Mouse (Mus musculus) stomach, postnatal 0 days (tissue): ENCODE results near the gene Gramd4. TPM values are rescaled to one million over a fixed set of nuclear protein-coding genes. Genes with fewer than 3 reads are reported as not detected.

Experiments
- ATAC-seq: fragments of 200-750 bp; cut with Nextera tagmentation; 2 replicates; pipeline ENCODE4 v1.8.0; 2017; ENCODE audit not compliant: low FRiP score, low TSS enrichment
- DNase-seq: peaks from one replicate; pipeline ENCODE4 v3.0.0-alpha.2; 2016; ENCODE audit warnings: low spot score
- H3K27ac ChIP-seq: fragments of 300-500 bp; sonication (generic); replicated peaks from 2 replicates; pipeline ENCODE4 v1.5.1; 2014; ENCODE audit warnings: mild to moderate bottlenecking, control low read depth
- H3K27me3 ChIP-seq: fragments of 300-500 bp; sonication (generic); 2 replicates; pipeline ENCODE4 v1.6.1; 2014; ENCODE audit warnings: low read length; ENCODE audit not compliant: control insufficient read depth, insufficient read depth
- H3K36me3 ChIP-seq: fragments of 300-500 bp; sonication (generic); 2 replicates; pipeline ENCODE4 v1.6.1; 2014; ENCODE audit warnings: low read length, mixed read lengths; ENCODE audit not compliant: control insufficient read depth, insufficient read depth
- H3K4me1 ChIP-seq: fragments of 300-500 bp; sonication (generic); replicated peaks from 2 replicates; pipeline ENCODE4 v1.6.1; 2014; ENCODE audit warnings: antibody characterized with exemption; ENCODE audit not compliant: control insufficient read depth, insufficient read depth
- H3K4me2 ChIP-seq: fragments of 300-500 bp; sonication (generic); replicated peaks from 2 replicates; pipeline ENCODE4 v1.6.1; 2014; ENCODE audit warnings: low read depth, mild to moderate bottlenecking, control low read depth, moderate library complexity
- H3K4me3 ChIP-seq: fragments of 300-500 bp; sonication (generic); 2 replicates; pipeline ENCODE4 v1.5.1; 2014; ENCODE audit warnings: low read depth, low read length, control low read depth
- H3K9ac ChIP-seq: fragments of 300-500 bp; sonication (generic); 2 replicates; pipeline ENCODE4 v1.6.1; 2014; ENCODE audit warnings: mild to moderate bottlenecking, low read length, control low read depth, mixed read lengths
- H3K9me3 ChIP-seq: fragments of 300-500 bp; sonication (generic); 2 replicates; pipeline ENCODE4 v1.6.1; 2016; ENCODE audit warnings: low read length; ENCODE audit not compliant: control insufficient read depth
- CTCF ChIP-seq: IDR thresholded peaks from 2 replicates; pipeline ENCODE4 v1.5.1; 2016; ENCODE audit warnings: antibody characterized with exemption, low read depth, mild to moderate bottlenecking, moderate library complexity
- EP300 ChIP-seq: optimal IDR thresholded peaks from 2 replicates; pipeline ENCODE3; 2016; ENCODE audit warnings: antibody characterized with exemption
- WGBS: fragments of 180-500 bp; shearing (Covaris S2); extraction: QIAGEN DNeasy Blood & Tissue Kit; methylation state at CpG from one replicate; pipeline ENCODE4 v1.1.7; 2014; 5-methylcytosine and 5-hydroxymethylcytosine counted together
- polyA plus RNA-seq: library from polyadenylated mRNA; unstranded; fragments of >200 nt; fragmentation: Nextera tagmentation; extraction: Ambion mirVana; gene quantifications from 2 replicates; pipeline ENCODE4 v1.2.1, GENCODE M21; 2015

Gramd4 gene
- polyA plus RNA-seq, 1 experiment from 2014 or later: 11.1 TPM

GRCm38 (mm10) chr15:86064191-86064849, 6.8 kb downstream of the Gramd4 start:
- 0 out of 2 replicates have a peak overlapping the region, but pooled peaks have one; percentile 4 for H3K27ac ChIP-seq
- ATAC-seq (no peak), DNase-seq (no peak)
- H3K4me2 ChIP-seq: no peak overlapping the region
- H3K9ac ChIP-seq: no peak overlapping the region
- no peaks in the 10 kb centered on the region for H3K36me3 ChIP-seq
- 85% methylated on average over 8 of the region's 8 CpGs for WGBS
- H3K27me3 ChIP-seq: no peaks in the 10 kb centered on the region
- peaks cover 14% of the 10 kb centered on the region for H3K4me1 ChIP-seq
- no peaks in the 10 kb centered on the region for H3K9me3 ChIP-seq
- H3K4me3 ChIP-seq: no peak overlapping the region
- TF ChIP-seq CTCF (no peak), EP300 (no peak)

GRCm38 (mm10) chr15:86064850-86065229, 7.3 kb downstream of the Gramd4 start:
- peaks cover 14% of the 10 kb centered on the region for H3K4me1 ChIP-seq
- H3K27ac ChIP-seq: 0 out of 2 replicates have a peak overlapping the region, but pooled peaks have one; percentile 4
- ATAC-seq: no peak

GRCm38 (mm10) chr15:86065367-86065766, 7.9 kb downstream of the Gramd4 start:
- Histone ChIP-seq H3K4me2 (no peak overlapping the region), H3K9me3 (no peaks in the 10 kb centered on the region), H3K4me1 (peaks cover 12% of the 10 kb centered on the region), H3K9ac (no peak overlapping the region), H3K4me3 (no peak overlapping the region), H3K27me3 (no peaks in the 10 kb centered on the region), H3K36me3 (no peaks in the 10 kb centered on the region), H3K27ac (no peak overlapping the region)
- DNase-seq: no peak
- no peak for ATAC-seq
- TF ChIP-seq CTCF: no peak
- no peak for TF ChIP-seq EP300
- WGBS: 80% methylated on average over 4 of the region's 4 CpGs

More at GRCm38 (mm10) chr15:86064850-86065229, 7.3 kb downstream of the Gramd4 start:
- TF ChIP-seq EP300 (no peak), CTCF (no peak)
- peak; percentile 54 for DNase-seq
- H3K4me2 ChIP-seq: no peak overlapping the region
- H3K9ac ChIP-seq: no peak overlapping the region
- no peak overlapping the region for H3K4me3 ChIP-seq
- WGBS: 82% methylated on average over 3 of the region's 3 CpGs
- H3K27me3 ChIP-seq: no peaks in the 10 kb centered on the region
- no peaks in the 10 kb centered on the region for H3K36me3 ChIP-seq
- H3K9me3 ChIP-seq: no peaks in the 10 kb centered on the region

- no peak overlapping the region for H3K4me2 ChIP-seq
- peak overlapping the region; percentile 69 for H3K27ac ChIP-seq
Observed at GRCm38 (mm10) chr15:86066836-86067580, 9.5 kb downstream of the Gramd4 start.

GRCm38 (mm10) chr15:86067581-86067910, 10.1 kb downstream of the Gramd4 start:
- DNase-seq: peak; percentile 78
- no peak overlapping the region for H3K4me2 ChIP-seq

More at GRCm38 (mm10) chr15:86066836-86067580, 9.5 kb downstream of the Gramd4 start:
- Histone ChIP-seq H3K27me3 (no peaks in the 10 kb centered on the region), H3K36me3 (no peaks in the 10 kb centered on the region), H3K9me3 (no peaks in the 10 kb centered on the region), H3K4me1 (peaks cover 9% of the 10 kb centered on the region), H3K4me3 (no peak overlapping the region), H3K9ac (no peak overlapping the region)
- DNase-seq (no peak), ATAC-seq (peak; percentile 43)
- WGBS: 47% methylated on average over 14 of the region's 14 CpGs
- TF ChIP-seq CTCF (no peak), EP300 (no peak)

More at GRCm38 (mm10) chr15:86067581-86067910, 10.1 kb downstream of the Gramd4 start:
- TF ChIP-seq CTCF (no peak), EP300 (no peak)
- peaks cover 9% of the 10 kb centered on the region for H3K4me1 ChIP-seq
- H3K4me3 ChIP-seq: no peak overlapping the region
- peak overlapping the region; percentile 74 for H3K27ac ChIP-seq
- no peaks in the 10 kb centered on the region for H3K36me3 ChIP-seq
- 7% methylated on average over 6 of the region's 6 CpGs for WGBS
- H3K9me3 ChIP-seq: no peaks in the 10 kb centered on the region
- ATAC-seq: peak; percentile 84
- no peaks in the 10 kb centered on the region for H3K27me3 ChIP-seq
- H3K9ac ChIP-seq: 0 out of 2 replicates have a peak overlapping the region, but pooled peaks have one; percentile 18
